Mouse (Mus musculus) neutrophil, adult 5-6 weeks (primary cell): ENCODE data around the gene Abcb8. TPM values are rescaled to one million over a fixed set of nuclear protein-coding genes. Genes with fewer than 3 reads are reported as not detected.

Experiments
- ATAC-seq: fragments of 151-379, 151-347 bp; 2 replicates; pipeline ENCODE4 v1.8.0; 2017; ENCODE audit warnings: mild to moderate bottlenecking, moderate TSS enrichment; ENCODE audit not compliant: insufficient number of reproducible peaks, poor library complexity, low FRiP score, severe bottlenecking; ENCODE audit errors: extremely low read depth
- total RNA-seq: library from RNA; stranded (forward); fragments of 200-1000 nt; gene quantifications from 2 replicates; pipeline ENCODE4 v1.2.3, GENCODE M21; 2017

Gene Abcb8
- total RNA-seq, 1 experiment from 2014 or later, result 5.0 TPM

- no peak for ATAC-seq
Observed at GRCm38 (mm10) chr5:24446630-24447029, 53.2 kb downstream of the Abcb8 start.

GRCm38 (mm10) chr5:24447624-24448298 is 54.3 kb downstream of the Abcb8 start, which contains the start of gene Tmub1:
TSS of gene Tmub1 (minus strand) at chr5:24447854.
- ATAC-seq, result peak; percentile 62

DNA sequence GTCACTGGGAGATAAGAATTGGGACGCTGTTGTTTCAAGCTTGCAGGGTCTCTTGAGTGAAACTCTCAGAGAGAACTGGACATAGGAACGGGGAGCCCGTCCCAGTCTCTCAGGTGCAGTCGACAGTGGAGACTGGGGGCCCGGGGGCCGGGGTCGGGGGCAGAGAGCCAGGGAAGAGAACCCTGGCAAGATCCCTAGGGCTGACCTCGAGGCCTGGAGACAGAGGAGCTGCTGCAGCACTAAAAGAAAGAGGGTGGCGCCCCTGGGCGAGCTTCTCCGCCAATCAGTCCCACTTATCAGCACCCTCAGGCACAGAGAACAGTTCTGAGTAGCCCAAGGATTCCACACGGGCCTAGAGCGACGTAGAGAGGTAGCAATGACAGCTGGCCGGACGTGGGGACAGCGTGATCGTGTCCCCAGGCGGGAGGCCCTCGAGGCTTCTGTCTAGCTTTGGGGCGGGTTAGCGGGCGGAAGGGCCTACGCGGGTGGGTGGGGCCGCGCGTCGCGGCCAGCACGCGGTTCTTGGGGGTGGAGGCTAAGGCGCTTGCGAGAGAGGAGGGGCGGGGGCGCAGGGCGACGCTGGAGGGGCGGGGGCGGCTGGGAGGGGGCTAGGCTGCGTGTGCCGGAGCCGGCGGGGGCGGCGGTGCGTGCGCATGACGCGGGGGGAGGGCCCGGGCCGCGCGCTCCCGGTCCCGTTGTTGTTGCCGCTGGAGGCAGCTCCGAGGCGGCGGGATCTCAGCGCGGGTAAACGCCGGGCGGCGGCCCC is 58.0 kb downstream of the Abcb8 start:
- ATAC-seq, result peak; percentile 62

DNA sequence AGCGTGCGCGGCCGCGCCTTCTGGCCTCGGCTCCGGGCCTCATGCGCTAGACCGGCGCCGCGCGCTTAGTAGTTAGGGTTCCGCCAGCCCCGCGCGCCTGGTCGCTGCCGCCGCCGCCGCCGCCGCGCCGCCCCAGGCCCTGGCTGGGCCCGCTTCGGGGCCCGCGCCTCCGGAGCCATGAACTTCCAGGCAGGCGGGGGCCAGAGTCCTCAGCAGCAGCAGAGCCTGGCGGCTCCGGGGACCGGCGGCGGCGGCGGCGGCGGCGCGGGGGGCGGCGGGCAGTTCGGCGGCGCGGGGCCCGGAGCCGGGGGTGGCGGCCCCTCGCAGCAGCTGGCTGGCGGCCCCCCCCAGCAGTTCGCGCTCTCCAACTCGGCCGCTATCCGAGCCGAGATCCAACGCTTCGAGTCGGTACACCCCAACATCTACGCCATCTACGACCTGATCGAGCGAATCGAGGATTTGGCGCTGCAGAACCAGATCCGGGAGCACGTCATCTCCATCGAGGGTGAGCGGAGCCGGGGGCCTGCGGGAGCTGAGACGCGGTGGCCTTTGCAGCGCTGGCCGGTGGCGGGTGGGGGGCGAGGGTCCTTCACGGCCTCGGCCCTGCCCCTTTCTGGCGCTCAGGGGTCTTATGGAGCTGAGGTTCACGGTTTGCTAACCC is 58.7 kb downstream of the Abcb8 start, which contains the start of gene Agap3:
Gene Agap3 (plus strand): TSS at position 148 of the 661 bp plus-strand sequence.
- no peak for ATAC-seq

GRCm38 (mm10) chr5:24452691-24453233 is 59.3 kb downstream of the Abcb8 start:
- no peak for ATAC-seq

DNA sequence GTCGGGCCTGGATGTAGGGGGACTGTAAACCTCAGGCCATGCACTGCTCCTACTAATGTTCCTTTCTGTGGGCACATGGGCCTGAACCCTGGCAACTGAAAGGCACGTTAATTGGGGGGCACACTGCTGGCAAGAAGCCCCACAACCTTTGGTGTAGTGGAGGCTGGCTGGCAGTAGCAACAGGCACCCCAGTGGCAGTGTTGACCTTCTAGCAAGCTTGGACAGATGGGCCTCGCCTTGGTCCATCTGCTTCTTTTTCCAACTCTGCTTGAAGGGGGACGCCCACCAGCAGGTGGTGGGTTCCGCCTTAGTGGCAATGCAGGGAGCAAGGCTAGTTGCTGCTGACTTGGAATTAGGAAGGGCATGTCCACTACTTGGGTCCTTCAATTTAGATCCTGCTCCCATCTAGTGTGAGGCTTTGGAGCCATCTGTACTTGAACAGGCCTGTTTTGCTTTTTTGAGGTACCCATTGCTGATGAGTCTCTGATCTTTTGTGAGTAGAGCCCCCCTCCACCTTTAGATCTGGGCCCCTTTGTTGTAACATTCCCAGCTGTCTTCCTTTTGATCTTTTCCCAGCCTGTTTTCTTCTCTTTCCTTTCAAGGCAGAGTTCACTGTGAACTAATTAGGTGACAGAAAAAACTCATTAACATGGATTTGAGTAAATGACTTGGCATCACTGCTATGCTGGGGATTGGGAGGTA is 60.0 kb downstream of the Abcb8 start:
- ATAC-seq, result no peak

DNA sequence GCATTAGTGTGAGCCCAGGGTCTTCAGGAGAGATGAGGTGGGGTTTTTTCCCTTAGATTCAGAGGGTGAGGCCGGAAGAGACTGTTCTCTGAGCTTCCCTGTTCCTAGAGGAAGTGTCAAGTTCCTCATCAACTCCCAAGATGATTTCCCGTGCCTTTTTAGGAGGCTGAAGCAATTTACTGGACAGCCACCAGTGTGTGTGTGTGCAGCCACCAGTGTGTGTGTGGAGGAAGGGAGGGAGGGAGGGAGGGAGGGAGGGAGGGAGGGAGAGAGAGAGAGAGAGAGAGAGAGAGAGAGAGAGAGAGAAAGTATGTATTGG is 60.5 kb downstream of the Abcb8 start:
- ATAC-seq, result no peak

DNA sequence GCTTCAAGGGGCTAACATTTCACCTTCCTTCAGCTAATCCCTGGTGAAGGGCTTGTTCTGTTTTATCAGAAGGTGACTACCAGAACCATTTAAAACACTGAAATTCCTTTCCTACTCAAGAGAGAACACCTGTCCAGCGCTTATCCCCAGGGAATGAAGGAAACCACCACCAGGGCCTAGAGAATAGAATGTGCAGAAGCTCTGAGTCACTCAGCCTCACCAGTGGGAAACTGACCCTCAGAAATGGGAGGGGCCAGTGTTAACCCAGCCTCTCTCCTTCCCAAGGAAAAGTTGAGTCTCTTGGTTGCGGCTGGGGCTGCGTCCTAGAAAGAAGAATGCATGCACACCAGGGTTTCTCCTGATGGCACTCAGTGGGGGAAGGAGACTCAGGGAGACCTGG is 61.6 kb downstream of the Abcb8 start:
- no peak for ATAC-seq

DNA sequence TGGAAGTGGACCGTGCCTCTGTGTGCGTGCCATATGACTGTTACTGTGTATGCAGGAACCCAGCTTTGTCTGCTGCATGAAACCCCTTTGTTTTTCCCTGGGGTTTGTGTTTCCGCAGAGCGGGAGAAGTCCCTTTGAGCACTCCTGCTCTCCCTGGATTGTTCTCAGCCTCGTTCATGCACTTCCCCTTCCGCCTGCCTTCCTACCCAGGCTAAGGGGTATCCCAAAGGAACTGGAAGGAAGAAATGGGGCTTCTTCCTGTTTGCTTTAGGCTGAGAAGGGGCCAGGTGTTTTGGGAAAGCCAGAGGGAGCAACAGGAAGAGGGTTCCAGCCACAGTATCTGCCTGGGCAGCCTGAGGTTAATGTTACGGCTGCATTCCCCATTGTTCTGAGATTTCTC is 62.1 kb downstream of the Abcb8 start:
- ATAC-seq, result no peak

Other genes with a start within 250 kb of the Abcb8 start
- 3.8 and 4.9 TPM in 2 replicates for gene Nupl2, start 228.7 kb upstream of the Abcb8 start, total RNA-seq
- 0.12 TPM in 1 of 2 replicates, not detected in the other for gene Kcnh2, start 42.1 kb upstream of the Abcb8 start, total RNA-seq
- gene Nos3, start 28.9 kb upstream of the Abcb8 start, total RNA-seq, result not detected in 2 replicates
- not detected in 2 replicates for gene Atg9b, start 1.5 kb upstream of the Abcb8 start, total RNA-seq
- gene Asic3, start 19.7 kb downstream of the Abcb8 start, total RNA-seq, result 0.23 TPM in 1 of 2 replicates, not detected in the other
- gene Cdk5, start 29.9 kb downstream of the Abcb8 start, total RNA-seq, result 30.0 and 36.6 TPM in 2 replicates
- gene Slc4a2, start 30.2 kb downstream of the Abcb8 start, total RNA-seq, result 56.8 and 58.0 TPM in 2 replicates
- 32.2 and 32.9 TPM in 2 replicates for gene Fastk, start 51.6 kb downstream of the Abcb8 start, total RNA-seq
- gene Tmub1, start 54.2 kb downstream of the Abcb8 start, total RNA-seq, result 28.2 and 29.4 TPM in 2 replicates
- gene Agap3, start 58.5 kb downstream of the Abcb8 start, total RNA-seq, result 26.1 and 28.6 TPM in 2 replicates
- not detected in 2 replicates for gene Gbx1, start 133.5 kb downstream of the Abcb8 start, total RNA-seq
- gene Asb10, start 147.3 kb downstream of the Abcb8 start, total RNA-seq, result not detected in 2 replicates
- gene 4931409K22Rik, start 163.1 kb downstream of the Abcb8 start, total RNA-seq, result not detected in 2 replicates
- gene Abcf2, start 183.8 kb downstream of the Abcb8 start, total RNA-seq, result 40.0 and 40.4 TPM in 2 replicates
- gene Chpf2, start 193.1 kb downstream of the Abcb8 start, total RNA-seq, result 28.4 and 37.9 TPM in 2 replicates
- 0.25 and 1.0 TPM in 2 replicates for gene Smarcd3, start 230.7 kb downstream of the Abcb8 start, total RNA-seq